Mouse (Mus musculus): ENCODE results near the gene Pdk1.

- TF ChIP-seq CTCF (IDR thresholded peaks at IDR 0.05; ENCODE audit: low read depth, low read length) (no peak), POLR2A (IDR thresholded peaks at IDR 0.05; ENCODE audit: borderline replicate concordance, low read depth, low read length) (no peak)
Observed at GRCm38 (mm10) chr2:71834371-71834770, 38.7 kb upstream of the Pdk1 start.

Measured in bone marrow macrophage, adult 2 months (primary cell).